Mouse (Mus musculus) CH12.LX (cell line): ENCODE measurements around the gene Iqgap3.

Experiments used
- CTCF ChIP-seq, 2 experiments: IDR thresholded peaks in 1 of 2; conservative IDR thresholded peaks in 1 of 2; 2 replicates each; pipeline ENCODE4 v1.5.1; 2011 to 2012; ENCODE audit warnings: low read depth in 2 of 2, low read length in 2 of 2, improper control_type of control experiment in 1 of 2, inconsistent platforms in 1 of 2, mild to moderate bottlenecking in 1 of 2, moderate library complexity in 1 of 2
- EP300 ChIP-seq: IDR thresholded peaks from 2 replicates; pipeline ENCODE4 v1.6.1; 2011; ENCODE audit warnings: low read length, improper control_type of control experiment
- ETS1 ChIP-seq: conservative IDR thresholded peaks from 2 replicates; pipeline ENCODE4 v1.6.1; 2012; ENCODE audit warnings: low read depth, mild to moderate bottlenecking, inconsistent platforms, low read length, improper control_type of control experiment, moderate library complexity
- MAFK ChIP-seq: IDR thresholded peaks from 2 replicates; pipeline ENCODE4 v1.6.1; 2011; ENCODE audit warnings: low read length, improper control_type of control experiment; ENCODE audit not compliant: insufficient replicate concordance
- MAZ ChIP-seq: IDR thresholded peaks from 2 replicates; pipeline ENCODE4 v1.6.1; 2012; ENCODE audit warnings: low read depth, mild to moderate bottlenecking, inconsistent platforms, low read length, improper control_type of control experiment, moderate library complexity
- NELFE ChIP-seq: IDR thresholded peaks from 2 replicates; pipeline ENCODE4 v1.6.1; 2011; ENCODE audit warnings: low read depth, low read length, improper control_type of control experiment
- POLR2A ChIP-seq: IDR thresholded peaks from 2 replicates; pipeline ENCODE4 v1.6.1; 2011; ENCODE audit warnings: low read depth, mild to moderate bottlenecking, improper control_type of control experiment, low read length
- TBP ChIP-seq: conservative IDR thresholded peaks from 2 replicates; pipeline ENCODE4 v1.6.1; 2011; ENCODE audit warnings: low read depth, low read length, improper control_type of control experiment
- ZNF384 ChIP-seq: IDR thresholded peaks from 2 replicates; pipeline ENCODE4 v1.6.1; 2012; ENCODE audit warnings: low read depth, low read length, improper control_type of control experiment, inconsistent platforms

DNA sequence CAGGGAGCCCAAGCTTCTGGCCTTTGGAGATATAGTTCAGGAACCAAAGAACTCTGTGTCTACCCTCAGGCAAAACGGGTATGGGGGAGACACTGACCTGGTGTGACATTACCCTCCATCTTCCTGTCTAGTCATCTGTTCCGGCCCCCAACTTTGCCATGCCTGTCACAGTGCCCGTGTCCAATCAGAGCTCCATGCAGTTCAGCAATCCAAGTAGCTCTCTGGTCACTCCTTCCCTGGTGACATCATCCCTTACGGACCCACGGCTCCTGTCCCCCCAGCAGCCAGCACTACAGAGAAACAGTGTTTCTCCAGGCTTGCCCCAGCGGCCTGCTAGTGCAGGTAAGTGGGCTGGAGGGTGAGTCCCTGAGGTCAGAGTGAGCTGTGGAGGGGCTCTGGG, 77.2 kb downstream of the Iqgap3 start:
- TF ChIP-seq POLR2A (no peak), NELFE (no peak), MAZ (no peak), TBP (no peak), MAFK (no peak), ETS1 (no peak), CTCF (conservative IDR thresholded peaks at IDR 0.05 in 1 of 2, IDR thresholded peaks at IDR 0.05 in 1 of 2; ENCODE audit: low read depth in 2 of 2, low read length in 2 of 2) (no peak), EP300 (no peak), ZNF384 (no peak)
